Mouse (Mus musculus): Measurements from ENCODE around the gene Plppr3. TPM values are rescaled to one million over a fixed set of nuclear protein-coding genes. Genes with fewer than 3 reads are reported as not detected.
A peak's percentile ranks its signal among the peaks of the same experiment; 100 is the strongest.
"Not testable (repeated sequence)": the region's sequence is repeated elsewhere in the genome, so short reads cannot be mapped to it uniquely, and the experiment has no call there.

The Plppr3 gene
- polyA plus RNA-seq, 1 experiment from 2014 or later: 503 TPM

GRCm38 (mm10) chr10:79896306-79896705 is 21.9 kb upstream of the Plppr3 start:
- ATAC-seq (replicated peaks): no peak
- H3K36me3 ChIP-seq (replicated peaks): 0 out of 2 replicates have a peak, but pooled peaks cover 11% of the 10 kb centered on the region

GRCm38 (mm10) chr10:79892451-79893118 is 18.2 kb upstream of the Plppr3 start:
- H3K27ac ChIP-seq; H3K9ac ChIP-seq; H3K27me3 ChIP-seq (replicated peaks); H3K9me3 ChIP-seq; H3K4me1 ChIP-seq; H3K4me2 ChIP-seq; H3K4me3 ChIP-seq: not testable (repeated sequence)
- H3K36me3 ChIP-seq (replicated peaks): 0 out of 2 replicates have a peak, but pooled peaks cover 11% of the 10 kb centered on the region
- WGBS: 46% methylated on average over 22 of the region's 22 CpGs
- ATAC-seq (replicated peaks): peak; percentile 24

More at GRCm38 (mm10) chr10:79896306-79896705, 21.9 kb upstream of the Plppr3 start:
- no peak overlapping the region for H3K27ac ChIP-seq
- no peaks in the 10 kb centered on the region for H3K27me3 ChIP-seq (replicated peaks)
- no peaks in the 10 kb centered on the region for H3K9me3 ChIP-seq
- whole genome bisulfite sequencing: 89% methylated on average over 16 of the region's 16 CpGs
- peaks cover 9% of the 10 kb centered on the region; the same call in 1 of the 2 replicates for H3K4me1 ChIP-seq
- no peak overlapping the region for H3K9ac ChIP-seq
- H3K4me3 ChIP-seq: no peak overlapping the region
- no peak overlapping the region for H3K4me2 ChIP-seq

- no peak within 1 kb of the TSS for H3K4me2 ChIP-seq
- no peak within 1 kb of the TSS for H3K4me3 ChIP-seq
- no peaks in the 10 kb centered on the region for H3K27me3 ChIP-seq (replicated peaks)
- no peaks in the 10 kb centered on the region for H3K9me3 ChIP-seq
- H3K27ac ChIP-seq: no peak within 1 kb of the TSS
- H3K36me3 ChIP-seq (replicated peaks): 0 out of 2 replicates have a peak, but pooled peaks cover 5% of the 10 kb centered on the region
- no peak within 1 kb of the TSS for H3K9ac ChIP-seq
- 40% methylated on average over 5 of the region's 5 CpGs for WGBS
- ATAC-seq (replicated peaks): no peak
- H3K4me1 ChIP-seq: no peaks in the 10 kb centered on the region
These were observed 16.2 kb upstream of the Plppr3 start, which contains the start of gene Cfd for GRCm38 (mm10) chr10:79890670-79891069. Gene Cfd, plus strand, starts transcription at chr10:79890853.

GRCm38 (mm10) chr10:79889386-79889785 is 15.0 kb upstream of the Plppr3 start:
- whole genome bisulfite sequencing: 89% methylated on average over 2 of the region's 2 CpGs
- ATAC-seq (replicated peaks): no peak
- H3K36me3 ChIP-seq (replicated peaks): no peaks in the 10 kb centered on the region
- H3K4me1 ChIP-seq: no peaks in the 10 kb centered on the region
- H3K4me2 ChIP-seq: no peak overlapping the region
- H3K27me3 ChIP-seq (replicated peaks): no peaks in the 10 kb centered on the region
- H3K27ac ChIP-seq: no peak overlapping the region
- no peaks in the 10 kb centered on the region for H3K9me3 ChIP-seq
- H3K4me3 ChIP-seq: no peak overlapping the region
- no peak overlapping the region for H3K9ac ChIP-seq

- peaks cover 12% of the 10 kb centered on the region; the same call in 1 of the 2 replicates for H3K27me3 ChIP-seq (replicated peaks)
- no peak for ATAC-seq (replicated peaks)
- H3K4me2 ChIP-seq: no peak overlapping the region
- WGBS: 86% methylated on average over 8 of the region's 8 CpGs
- H3K9ac ChIP-seq: no peak overlapping the region
- H3K36me3 ChIP-seq (replicated peaks): no peaks in the 10 kb centered on the region
- no peak overlapping the region for H3K4me3 ChIP-seq
- H3K9me3 ChIP-seq: no peaks in the 10 kb centered on the region
- H3K27ac ChIP-seq: no peak overlapping the region
- H3K4me1 ChIP-seq: peaks cover 9% of the 10 kb centered on the region; the same call in 1 of the 2 replicates
These were observed 12.2 kb upstream of the Plppr3 start for GRCm38 (mm10) chr10:79886611-79887010.

GRCm38 (mm10) chr10:79886054-79886453 is 11.6 kb upstream of the Plppr3 start, which contains the start of gene Elane:
Gene Elane, plus strand, starts transcription at chr10:79886247.
- peaks cover 12% of the 10 kb centered on the region; the same call in 1 of the 2 replicates for H3K27me3 ChIP-seq (replicated peaks)
- ATAC-seq (replicated peaks): no peak
- no peaks in the 10 kb centered on the region for H3K9me3 ChIP-seq
- no peak within 1 kb of the TSS for H3K9ac ChIP-seq
- H3K4me1 ChIP-seq: peaks cover 9% of the 10 kb centered on the region; the same call in 1 of the 2 replicates
- no peak within 1 kb of the TSS for H3K27ac ChIP-seq
- H3K4me2 ChIP-seq: no peak within 1 kb of the TSS
- H3K4me3 ChIP-seq: no peak within 1 kb of the TSS
- H3K36me3 ChIP-seq (replicated peaks): no peaks in the 10 kb centered on the region
- WGBS: 85% methylated on average over 6 of the region's 6 CpGs

- WGBS: 82% methylated on average over 3 of the region's 3 CpGs
- not testable (repeated sequence) for H3K4me3 ChIP-seq; H3K9me3 ChIP-seq; H3K4me2 ChIP-seq; H3K4me1 ChIP-seq; H3K9ac ChIP-seq; H3K27ac ChIP-seq; ATAC-seq (replicated peaks); H3K36me3 ChIP-seq (replicated peaks)
- peaks cover 17% of the 10 kb centered on the region for H3K27me3 ChIP-seq (replicated peaks)
These were observed 10.5 kb upstream of the Plppr3 start for GRCm38 (mm10) chr10:79884938-79885337.

- no peak overlapping the region for H3K4me2 ChIP-seq
- no peak overlapping the region for H3K9ac ChIP-seq
- H3K9me3 ChIP-seq: no peaks in the 10 kb centered on the region
- WGBS: 66% methylated on average over 4 of the region's 4 CpGs
- no peak overlapping the region for H3K27ac ChIP-seq
- H3K36me3 ChIP-seq (replicated peaks): no peaks in the 10 kb centered on the region
- no peak for ATAC-seq (replicated peaks)
- peaks cover 17% of the 10 kb centered on the region for H3K27me3 ChIP-seq (replicated peaks)
- no peak overlapping the region for H3K4me3 ChIP-seq
- H3K4me1 ChIP-seq: peaks cover 9% of the 10 kb centered on the region; the same call in 1 of the 2 replicates
These were observed 10.0 kb upstream of the Plppr3 start for GRCm38 (mm10) chr10:79884446-79884845.

DNA sequence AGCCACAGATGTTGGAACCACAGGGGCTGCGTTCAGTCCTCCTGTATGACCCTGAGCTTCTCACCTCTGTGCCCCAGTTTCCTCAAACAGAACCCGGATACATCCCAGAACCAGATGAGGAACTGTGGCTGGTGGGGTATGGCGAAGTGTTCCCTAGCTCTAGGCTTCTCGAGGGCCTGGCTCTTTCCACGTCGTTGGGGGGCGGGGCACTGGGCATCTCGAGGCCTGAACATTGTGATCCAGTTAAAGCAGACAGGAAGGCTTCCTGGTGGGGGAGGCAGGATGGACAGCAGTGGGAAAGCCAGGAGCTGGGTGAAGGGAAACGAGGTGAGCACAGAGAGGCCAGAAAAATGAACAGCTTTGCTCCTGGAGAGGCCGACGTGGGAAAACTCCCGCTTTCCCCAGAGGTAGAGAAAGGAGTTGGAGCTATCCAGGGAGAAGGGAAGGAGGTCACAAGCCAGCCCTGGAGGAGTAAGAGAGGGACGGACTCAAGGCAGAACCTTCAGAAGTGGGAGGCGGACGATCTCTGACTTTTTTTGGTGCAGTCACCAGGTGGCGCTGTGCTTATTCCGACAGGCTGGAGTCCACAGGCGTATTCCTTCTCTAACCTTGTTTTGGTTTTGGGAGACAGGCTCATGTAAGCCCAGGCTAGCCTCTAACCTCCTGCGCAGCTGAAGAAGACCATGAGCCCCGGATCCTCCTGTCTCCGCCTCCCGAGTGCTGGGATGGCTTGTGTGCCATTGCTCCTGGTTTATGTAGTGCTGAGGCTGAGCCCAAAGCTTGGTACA is 9.1 kb upstream of the Plppr3 start:
- H3K4me3 ChIP-seq: no peak overlapping the region
- H3K4me1 ChIP-seq: peaks cover 9% of the 10 kb centered on the region; the same call in 1 of the 2 replicates
- peaks cover 17% of the 10 kb centered on the region for H3K27me3 ChIP-seq (replicated peaks)
- H3K4me2 ChIP-seq: no peak overlapping the region
- no peaks in the 10 kb centered on the region for H3K9me3 ChIP-seq
- no peak overlapping the region for H3K9ac ChIP-seq
- no peak overlapping the region for H3K27ac ChIP-seq
- H3K36me3 ChIP-seq (replicated peaks): no peaks in the 10 kb centered on the region
- no peak for ATAC-seq (replicated peaks)
- 14% methylated on average over 22 of the region's 22 CpGs for WGBS

DNA sequence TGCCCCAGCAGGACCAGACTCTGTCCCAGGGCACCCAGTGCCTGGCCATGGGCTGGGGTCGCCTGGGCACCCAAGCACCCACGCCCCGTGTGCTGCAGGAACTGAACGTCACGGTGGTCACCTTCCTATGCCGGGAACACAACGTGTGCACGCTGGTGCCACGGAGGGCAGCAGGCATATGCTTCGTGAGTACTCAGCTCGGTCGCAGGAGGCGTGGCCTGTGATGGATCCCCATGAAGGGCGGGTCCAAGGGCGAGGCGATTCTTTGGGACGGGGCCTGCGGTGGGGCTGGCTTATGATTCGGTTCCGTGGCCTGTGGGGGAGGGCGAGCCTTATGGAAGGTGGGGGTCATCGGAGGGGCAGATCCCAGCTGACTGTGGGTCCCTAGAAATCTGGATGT is 7.5 kb upstream of the Plppr3 start:
- no peak for ATAC-seq (replicated peaks)
- Histone ChIP-seq H3K4me1 (peaks cover 9% of the 10 kb centered on the region; the same call in 1 of the 2 replicates), H3K36me3 (replicated peaks) (no peaks in the 10 kb centered on the region), H3K4me2 (peak overlapping the region; percentile 24), H3K27ac (no peak overlapping the region), H3K9ac (no peak overlapping the region), H3K4me3 (no peak overlapping the region), H3K9me3 (no peaks in the 10 kb centered on the region), H3K27me3 (replicated peaks) (peaks cover 17% of the 10 kb centered on the region)
- WGBS: 8% methylated on average over 21 of the region's 22 CpGs

DNA sequence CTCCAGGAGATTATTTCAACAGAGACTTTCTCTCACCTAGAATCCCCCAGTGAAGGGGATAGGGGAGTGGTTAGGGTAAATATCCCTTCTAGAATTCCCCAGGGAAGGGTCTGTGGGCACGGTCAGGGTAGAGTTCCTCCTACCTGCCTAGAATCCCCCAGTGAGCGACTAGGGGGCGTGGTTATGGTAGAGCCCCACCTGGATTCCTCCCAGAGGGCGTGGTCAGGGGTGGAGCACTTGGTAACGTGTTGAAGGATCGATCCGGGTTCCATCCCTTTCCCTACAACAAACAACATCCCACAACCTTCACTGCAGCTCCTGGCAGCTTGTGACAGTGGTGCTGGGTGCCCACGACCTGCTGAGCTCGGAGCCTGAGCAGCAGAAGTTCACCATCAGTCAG is 6.3 kb upstream of the Plppr3 start:
- H3K9ac ChIP-seq: no peak overlapping the region
- H3K27me3 ChIP-seq (replicated peaks): peaks cover 17% of the 10 kb centered on the region
- H3K27ac ChIP-seq: no peak overlapping the region
- no peak for ATAC-seq (replicated peaks)
- H3K4me2 ChIP-seq: no peak overlapping the region
- H3K9me3 ChIP-seq: no peaks in the 10 kb centered on the region
- 22% methylated on average over 9 of the region's 9 CpGs for WGBS
- peaks cover 9% of the 10 kb centered on the region for H3K4me1 ChIP-seq
- no peak overlapping the region for H3K4me3 ChIP-seq
- no peaks in the 10 kb centered on the region for H3K36me3 ChIP-seq (replicated peaks)

DNA sequence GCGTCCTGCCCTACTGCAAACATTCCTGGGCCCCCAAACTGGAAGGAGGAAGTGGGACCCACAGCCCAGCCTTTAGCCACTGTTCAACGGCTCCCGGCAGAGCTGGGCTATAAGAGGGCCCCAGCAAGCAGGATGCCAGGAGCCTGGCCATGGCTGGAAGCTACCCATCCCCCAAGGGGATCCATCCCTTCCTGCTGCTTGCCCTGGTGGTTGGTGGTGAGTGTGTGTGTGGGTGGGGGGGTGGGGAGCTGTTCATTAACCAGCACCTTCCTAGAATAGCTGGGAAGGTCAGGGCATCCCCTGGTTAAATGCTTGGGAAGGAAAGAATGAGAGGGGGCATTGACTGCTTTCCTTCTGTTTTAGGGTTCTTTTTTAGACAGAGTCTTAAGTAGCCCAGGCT is 5.1 kb upstream of the Plppr3 start:
- WGBS: 60% methylated on average over 3 of the region's 3 CpGs

More for the DNA sequence above, 5.1 kb upstream of the Plppr3 start:
- Histone ChIP-seq H3K27ac (no peak overlapping the region), H3K9me3 (no peaks in the 10 kb centered on the region), H3K36me3 (replicated peaks) (no peaks in the 10 kb centered on the region), H3K4me3 (no peak overlapping the region), H3K4me2 (no peak overlapping the region), H3K9ac (no peak overlapping the region), H3K4me1 (peaks cover 20% of the 10 kb centered on the region), H3K27me3 (replicated peaks) (peaks cover 17% of the 10 kb centered on the region)
- ATAC-seq (replicated peaks): no peak

All from midbrain, embryonic 15.5 days (tissue).